Mouse (Mus musculus): Measurements from ENCODE around the gene Brip1. TPM values are rescaled to one million over a fixed set of nuclear protein-coding genes. Genes with fewer than 3 reads are reported as not detected.

Brip1 gene
- polyA plus RNA-seq, 1 experiment from 2014 or later: 13.0 TPM

DNA sequence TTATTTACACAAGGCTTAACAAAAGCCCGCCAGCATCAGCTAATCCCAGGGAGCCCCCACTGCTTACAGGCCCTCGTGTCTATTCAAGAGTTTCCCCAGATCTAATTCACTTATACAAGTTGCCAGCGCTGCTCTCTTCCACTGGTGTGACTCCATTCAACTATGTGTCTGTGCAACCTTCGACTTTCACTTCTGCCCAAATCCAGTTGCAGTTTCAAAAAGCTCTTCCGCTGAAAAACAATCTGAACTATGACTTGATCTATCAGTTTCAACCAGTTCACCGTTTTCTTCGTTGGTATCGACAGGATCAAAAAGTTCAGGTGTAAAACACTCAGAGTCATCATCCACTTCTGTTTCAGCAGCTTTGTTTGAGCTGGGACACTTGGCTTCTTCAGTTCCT is 139.8 kb downstream of the Brip1 start:
- H3K4me3 ChIP-seq (ENCODE audit: low read depth, low read length): no peak overlapping the region
- DNase-seq (ENCODE audit: low spot score) (no peak), ATAC-seq (replicated peaks; ENCODE audit: low FRiP score, low TSS enrichment, low read depth) (no peak)
- 0 out of 2 replicates have a peak, but pooled peaks cover 8% of the 10 kb centered on the region for H3K36me3 ChIP-seq (ENCODE audit: control insufficient read depth, insufficient read depth, low read length)
- H3K4me1 ChIP-seq (replicated peaks; ENCODE audit: control insufficient read depth, insufficient read depth, low read length): no peaks in the 10 kb centered on the region
- H3K9me3 ChIP-seq (ENCODE audit: control insufficient read depth, low read length): no peaks in the 10 kb centered on the region
- H3K27me3 ChIP-seq (replicated peaks; ENCODE audit: control insufficient read depth, insufficient read depth, low read length): no peaks in the 10 kb centered on the region
- no peak overlapping the region for H3K27ac ChIP-seq (ENCODE audit: low read depth)
- H3K9ac ChIP-seq (ENCODE audit: low read length): no peak overlapping the region
- WGBS: 89% methylated on average over 8 of the region's 8 CpGs
- no peak overlapping the region for H3K4me2 ChIP-seq (ENCODE audit: low read length)

DNA sequence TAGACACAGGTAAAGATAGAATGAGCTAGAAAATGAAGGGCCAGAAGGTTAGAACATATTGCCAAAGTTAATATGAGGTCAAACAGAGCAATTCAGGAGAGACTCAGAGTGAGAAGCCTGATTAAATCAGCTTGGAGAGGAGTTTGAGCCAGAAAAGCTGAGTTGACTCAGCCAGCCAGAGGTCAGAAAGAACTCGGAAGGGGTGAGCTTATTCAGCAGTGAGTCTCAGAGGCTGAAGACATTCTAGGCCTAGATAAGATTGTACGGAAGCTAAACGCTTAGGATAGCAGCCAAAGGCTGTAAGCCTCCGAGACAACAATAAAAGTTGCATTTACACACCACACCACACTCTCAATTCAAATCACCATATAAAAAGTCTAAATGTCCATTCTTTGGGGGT is 141.9 kb downstream of the Brip1 start:
- Histone ChIP-seq H3K27ac (ENCODE audit: low read depth) (no peak overlapping the region), H3K9me3 (ENCODE audit: control insufficient read depth, low read length) (no peaks in the 10 kb centered on the region), H3K9ac (ENCODE audit: low read length) (no peak overlapping the region), H3K27me3 (replicated peaks; ENCODE audit: control insufficient read depth, insufficient read depth, low read length) (no peaks in the 10 kb centered on the region), H3K4me3 (ENCODE audit: low read depth, low read length) (no peak overlapping the region), H3K36me3 (ENCODE audit: control insufficient read depth, insufficient read depth, low read length) (0 out of 2 replicates have a peak, but pooled peaks cover 8% of the 10 kb centered on the region), H3K4me1 (replicated peaks; ENCODE audit: control insufficient read depth, insufficient read depth, low read length) (no peaks in the 10 kb centered on the region), H3K4me2 (ENCODE audit: low read length) (no peak overlapping the region)
- ATAC-seq (replicated peaks; ENCODE audit: low FRiP score, low TSS enrichment, low read depth) (no peak), DNase-seq (ENCODE audit: low spot score) (no peak)
- 71% methylated on average over 4 of the region's 4 CpGs for WGBS

DNA sequence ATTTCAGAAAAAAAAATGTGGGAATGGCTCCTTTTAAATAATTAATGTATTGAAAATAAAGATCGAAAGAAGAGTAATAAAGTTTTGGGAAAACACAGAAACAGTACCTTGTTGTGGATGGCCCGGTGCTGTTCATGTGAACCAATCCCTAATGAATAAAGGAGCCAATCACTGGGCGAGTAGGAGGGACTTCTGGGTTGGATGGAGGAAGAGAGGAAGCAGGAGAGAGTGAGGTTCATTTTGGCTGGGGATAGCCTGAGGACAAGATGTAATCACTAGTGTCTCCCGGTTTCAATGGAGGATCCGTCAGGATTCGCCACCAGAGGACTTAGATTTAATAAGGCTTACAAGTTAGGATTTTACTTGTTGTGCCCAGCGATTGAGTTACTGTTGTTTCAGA is 145.2 kb downstream of the Brip1 start:
- H3K9me3 ChIP-seq (ENCODE audit: control insufficient read depth, low read length): no peaks in the 10 kb centered on the region
- H3K36me3 ChIP-seq (ENCODE audit: control insufficient read depth, insufficient read depth, low read length): no peaks in the 10 kb centered on the region
- H3K9ac ChIP-seq (ENCODE audit: low read length): no peak overlapping the region
- H3K4me3 ChIP-seq (ENCODE audit: low read depth, low read length): no peak overlapping the region
- H3K4me2 ChIP-seq (ENCODE audit: low read length): no peak overlapping the region
- H3K27me3 ChIP-seq (replicated peaks; ENCODE audit: control insufficient read depth, insufficient read depth, low read length): no peaks in the 10 kb centered on the region
- no peak overlapping the region for H3K27ac ChIP-seq (ENCODE audit: low read depth)
- ATAC-seq (replicated peaks; ENCODE audit: low FRiP score, low TSS enrichment, low read depth) (no peak), DNase-seq (ENCODE audit: low spot score) (no peak)
- H3K4me1 ChIP-seq (replicated peaks; ENCODE audit: control insufficient read depth, insufficient read depth, low read length): no peaks in the 10 kb centered on the region
- 74% methylated on average over 7 of the region's 7 CpGs for WGBS

DNA sequence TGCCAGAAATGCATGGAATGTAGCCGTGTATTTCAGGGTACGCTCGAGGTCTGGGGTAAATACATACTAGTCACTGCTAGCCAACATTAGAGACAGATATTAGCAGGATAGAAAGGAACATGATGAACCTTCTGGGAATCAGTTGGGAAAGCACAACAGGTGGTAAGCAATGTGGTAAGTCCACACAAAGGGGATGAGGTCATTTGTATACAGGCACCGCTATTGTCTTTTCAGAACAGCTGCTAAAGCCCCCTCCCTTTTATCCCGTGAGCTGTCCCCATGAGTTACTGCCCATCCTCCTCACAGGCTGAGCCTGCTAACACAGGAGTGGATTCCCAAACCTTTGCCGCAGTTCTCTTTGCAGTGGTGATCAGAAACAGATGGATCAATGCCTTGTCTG is 149.6 kb downstream of the Brip1 start:
- DNase-seq (ENCODE audit: low spot score) (no peak), ATAC-seq (replicated peaks; ENCODE audit: low FRiP score, low TSS enrichment, low read depth) (no peak)
- 34% methylated on average over 6 of the region's 6 CpGs for WGBS
- Histone ChIP-seq H3K9ac (ENCODE audit: low read length) (no peak overlapping the region), H3K9me3 (ENCODE audit: control insufficient read depth, low read length) (no peaks in the 10 kb centered on the region), H3K4me3 (ENCODE audit: low read depth, low read length) (no peak overlapping the region), H3K36me3 (ENCODE audit: control insufficient read depth, insufficient read depth, low read length) (no peaks in the 10 kb centered on the region), H3K27me3 (replicated peaks; ENCODE audit: control insufficient read depth, insufficient read depth, low read length) (no peaks in the 10 kb centered on the region), H3K4me2 (ENCODE audit: low read length) (no peak overlapping the region), H3K27ac (ENCODE audit: low read depth) (no peak overlapping the region), H3K4me1 (replicated peaks; ENCODE audit: control insufficient read depth, insufficient read depth, low read length) (no peaks in the 10 kb centered on the region)

DNA sequence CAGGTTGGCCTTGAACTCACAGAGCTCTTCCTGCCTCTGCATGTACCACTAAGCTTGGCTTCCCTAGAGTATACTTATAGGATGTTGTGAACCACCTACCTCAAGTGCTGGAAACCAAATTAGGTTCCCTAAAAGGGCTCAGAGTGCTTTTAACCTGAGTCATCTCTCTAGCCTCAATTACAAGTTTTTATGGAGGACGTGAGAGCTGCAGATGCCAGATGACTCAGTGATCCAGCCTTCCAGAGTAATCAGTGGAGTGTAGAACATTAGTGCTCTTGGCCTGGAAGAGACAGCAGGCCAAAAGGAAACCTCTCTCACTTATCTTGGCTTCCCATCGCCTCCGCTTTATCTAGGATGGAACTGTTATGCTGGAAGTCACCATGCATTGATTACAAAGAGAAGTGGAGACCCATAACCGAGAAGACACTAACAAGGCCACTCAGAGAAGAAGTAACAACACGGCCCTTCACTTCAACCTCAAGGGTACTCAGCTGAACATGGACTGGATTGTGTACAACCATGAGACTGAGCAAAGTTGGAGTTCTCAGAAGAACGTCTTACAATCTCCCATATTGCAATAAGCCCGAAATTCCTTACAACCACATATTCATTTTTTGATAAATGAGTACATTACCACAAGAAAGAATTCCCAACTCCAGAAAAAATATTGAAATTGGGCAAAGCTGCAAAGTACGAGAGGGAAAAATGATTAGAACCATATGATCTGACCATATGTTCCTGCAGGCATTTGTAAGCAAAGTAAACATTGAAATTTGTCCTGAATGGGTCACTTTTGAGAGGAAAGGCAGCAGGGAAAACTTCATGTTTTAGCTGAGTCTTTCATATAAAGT is 150.3 kb downstream of the Brip1 start:
- Histone ChIP-seq H3K27ac (ENCODE audit: low read depth) (no peak overlapping the region), H3K9ac (ENCODE audit: low read length) (no peak overlapping the region), H3K9me3 (ENCODE audit: control insufficient read depth, low read length) (no peaks in the 10 kb centered on the region), H3K36me3 (ENCODE audit: control insufficient read depth, insufficient read depth, low read length) (no peaks in the 10 kb centered on the region), H3K4me1 (replicated peaks; ENCODE audit: control insufficient read depth, insufficient read depth, low read length) (no peaks in the 10 kb centered on the region), H3K27me3 (replicated peaks; ENCODE audit: control insufficient read depth, insufficient read depth, low read length) (no peaks in the 10 kb centered on the region), H3K4me2 (ENCODE audit: low read length) (no peak overlapping the region), H3K4me3 (ENCODE audit: low read depth, low read length) (no peak overlapping the region)
- 71% methylated on average over 8 of the region's 8 CpGs for WGBS
- DNase-seq (ENCODE audit: low spot score): no peak
- ATAC-seq (replicated peaks; ENCODE audit: low FRiP score, low TSS enrichment, low read depth): no peak

DNA sequence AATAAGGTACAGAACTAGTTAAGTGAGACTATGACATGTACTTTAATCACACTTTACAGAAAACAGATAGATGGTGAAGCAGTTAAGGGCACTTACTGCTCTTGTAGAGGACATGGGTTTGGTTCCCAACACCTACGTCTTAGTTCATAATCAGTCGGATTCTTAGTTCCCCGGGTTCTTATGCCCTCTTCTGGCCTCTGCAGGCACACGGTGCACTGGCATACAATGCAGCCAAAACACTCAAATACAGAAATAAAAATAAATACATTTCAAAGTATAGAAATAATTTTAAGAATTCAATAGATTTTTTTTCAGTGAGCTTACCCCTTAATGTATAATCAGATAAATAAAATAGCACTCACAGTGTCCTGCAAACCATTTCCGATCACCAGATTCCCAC is 161.0 kb downstream of the Brip1 start:
- no peaks in the 10 kb centered on the region for H3K4me1 ChIP-seq (replicated peaks; ENCODE audit: control insufficient read depth, insufficient read depth, low read length)
- no peaks in the 10 kb centered on the region for H3K36me3 ChIP-seq (ENCODE audit: control insufficient read depth, insufficient read depth, low read length)
- no peak for ATAC-seq (replicated peaks; ENCODE audit: low FRiP score, low TSS enrichment, low read depth)
- WGBS: 76% methylated on average over 5 of the region's 5 CpGs
- no peak for DNase-seq (ENCODE audit: low spot score)
- H3K9me3 ChIP-seq (ENCODE audit: control insufficient read depth, low read length): no peaks in the 10 kb centered on the region
- H3K4me3 ChIP-seq (ENCODE audit: low read depth, low read length): no peak overlapping the region
- H3K4me2 ChIP-seq (ENCODE audit: low read length): no peak overlapping the region
- H3K9ac ChIP-seq (ENCODE audit: low read length): no peak overlapping the region
- no peak overlapping the region for H3K27ac ChIP-seq (ENCODE audit: low read depth)
- H3K27me3 ChIP-seq (replicated peaks; ENCODE audit: control insufficient read depth, insufficient read depth, low read length): no peaks in the 10 kb centered on the region

DNA sequence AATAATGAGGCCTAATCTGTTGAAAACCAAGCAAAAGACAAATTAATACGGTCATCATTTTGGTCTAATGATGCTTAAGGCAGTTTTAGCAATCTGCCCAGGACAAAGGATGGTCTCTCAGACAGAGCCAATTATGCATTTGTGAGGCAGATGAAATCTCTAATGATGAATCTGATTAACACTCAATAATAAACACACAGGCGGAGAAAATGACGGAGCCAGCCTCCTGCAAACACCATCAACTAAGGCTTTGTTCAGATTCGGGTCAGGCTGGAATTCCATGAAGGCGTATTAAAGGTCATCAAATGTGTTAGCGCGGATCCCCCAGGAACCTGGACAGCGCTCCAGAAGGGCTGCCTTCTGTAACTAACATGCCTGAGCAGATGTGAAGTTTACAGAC is 161.6 kb downstream of the Brip1 start:
- no peak for ATAC-seq (replicated peaks; ENCODE audit: low FRiP score, low TSS enrichment, low read depth)
- Histone ChIP-seq H3K27me3 (replicated peaks; ENCODE audit: control insufficient read depth, insufficient read depth, low read length) (no peaks in the 10 kb centered on the region), H3K9me3 (ENCODE audit: control insufficient read depth, low read length) (no peaks in the 10 kb centered on the region)

DNA sequence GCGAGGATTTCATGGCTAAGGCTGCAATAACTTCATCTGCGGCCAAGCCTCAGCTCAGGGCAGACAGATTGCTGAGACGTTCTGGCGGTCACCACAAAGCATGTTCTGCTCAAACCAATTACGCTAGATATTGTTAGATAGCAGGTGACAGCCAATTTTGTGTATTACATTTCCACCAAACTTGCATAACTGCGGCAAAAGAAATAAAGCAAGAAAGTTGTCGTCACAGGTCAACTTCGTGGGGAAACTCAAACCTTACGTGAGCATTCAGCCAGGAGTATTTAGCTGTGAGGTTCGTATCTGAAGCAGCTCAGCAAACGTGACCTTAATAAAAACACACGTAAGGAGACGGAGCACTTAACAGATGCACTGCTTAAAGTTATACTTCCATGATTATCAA is 162.3 kb downstream of the Brip1 start:
- Histone ChIP-seq H3K27me3 (replicated peaks; ENCODE audit: control insufficient read depth, insufficient read depth, low read length) (no peaks in the 10 kb centered on the region), H3K27ac (ENCODE audit: low read depth) (no peak overlapping the region), H3K4me3 (ENCODE audit: low read depth, low read length) (no peak overlapping the region), H3K9me3 (ENCODE audit: control insufficient read depth, low read length) (no peaks in the 10 kb centered on the region), H3K36me3 (ENCODE audit: control insufficient read depth, insufficient read depth, low read length) (no peaks in the 10 kb centered on the region), H3K4me2 (ENCODE audit: low read length) (no peak overlapping the region), H3K4me1 (replicated peaks; ENCODE audit: control insufficient read depth, insufficient read depth, low read length) (no peaks in the 10 kb centered on the region), H3K9ac (ENCODE audit: low read length) (no peak overlapping the region)
- no peak for ATAC-seq (replicated peaks; ENCODE audit: low FRiP score, low TSS enrichment, low read depth)
- WGBS: 68% methylated on average over 13 of the region's 13 CpGs
- no peak for DNase-seq (ENCODE audit: low spot score)

More for the DNA sequence above, 161.6 kb downstream of the Brip1 start:
- H3K27ac ChIP-seq (ENCODE audit: low read depth): no peak overlapping the region
- DNase-seq (ENCODE audit: low spot score): no peak
- H3K4me1 ChIP-seq (replicated peaks; ENCODE audit: control insufficient read depth, insufficient read depth, low read length): no peaks in the 10 kb centered on the region
- no peaks in the 10 kb centered on the region for H3K36me3 ChIP-seq (ENCODE audit: control insufficient read depth, insufficient read depth, low read length)
- WGBS: 73% methylated on average over 8 of the region's 8 CpGs
- H3K4me3 ChIP-seq (ENCODE audit: low read depth, low read length): no peak overlapping the region
- no peak overlapping the region for H3K9ac ChIP-seq (ENCODE audit: low read length)
- H3K4me2 ChIP-seq (ENCODE audit: low read length): no peak overlapping the region

DNA sequence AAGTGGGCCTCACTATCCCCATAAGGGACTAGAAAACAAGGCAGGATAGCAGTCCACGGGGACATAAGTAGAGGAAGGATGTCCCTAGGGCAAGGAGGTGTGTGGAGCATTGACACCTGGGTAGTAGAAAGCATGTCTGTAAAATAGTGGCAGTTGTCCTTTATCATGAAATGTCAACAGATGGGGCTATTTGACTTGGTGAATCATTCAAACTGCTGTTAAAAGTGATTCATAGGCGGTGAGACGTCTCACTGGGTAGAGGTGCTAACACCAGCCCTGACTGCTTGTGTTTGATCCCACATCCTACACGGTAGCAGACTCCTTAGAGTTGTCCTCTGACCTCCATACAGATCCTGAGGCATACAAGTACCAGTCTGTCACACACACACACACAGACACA is 168.1 kb downstream of the Brip1 start:
- no peaks in the 10 kb centered on the region for H3K36me3 ChIP-seq (ENCODE audit: control insufficient read depth, insufficient read depth, low read length)
- no peak for ATAC-seq (replicated peaks; ENCODE audit: low FRiP score, low TSS enrichment, low read depth)
- no peak overlapping the region for H3K27ac ChIP-seq (ENCODE audit: low read depth)
- peaks cover 8% of the 10 kb centered on the region; the same call in 1 of the 2 replicates for H3K4me1 ChIP-seq (replicated peaks; ENCODE audit: control insufficient read depth, insufficient read depth, low read length)
- no peak overlapping the region for H3K9ac ChIP-seq (ENCODE audit: low read length)
- no peak for DNase-seq (ENCODE audit: low spot score)
- 42% methylated on average over 4 of the region's 4 CpGs for WGBS
- H3K9me3 ChIP-seq (ENCODE audit: control insufficient read depth, low read length): no peaks in the 10 kb centered on the region
- H3K4me3 ChIP-seq (ENCODE audit: low read depth, low read length): no peak overlapping the region
- H3K4me2 ChIP-seq (ENCODE audit: low read length): no peak overlapping the region
- H3K27me3 ChIP-seq (replicated peaks; ENCODE audit: control insufficient read depth, insufficient read depth, low read length): no peaks in the 10 kb centered on the region

Data from intestine, embryonic 14.5 days (tissue).